Mouse (Mus musculus): ENCODE results near the gene Gjc2. TPM values are rescaled to one million over a fixed set of nuclear protein-coding genes. Genes with fewer than 3 reads are reported as not detected.

The Gjc2 gene
- polyA plus RNA-seq, 1 experiment, result 1.4 TPM

DNA sequence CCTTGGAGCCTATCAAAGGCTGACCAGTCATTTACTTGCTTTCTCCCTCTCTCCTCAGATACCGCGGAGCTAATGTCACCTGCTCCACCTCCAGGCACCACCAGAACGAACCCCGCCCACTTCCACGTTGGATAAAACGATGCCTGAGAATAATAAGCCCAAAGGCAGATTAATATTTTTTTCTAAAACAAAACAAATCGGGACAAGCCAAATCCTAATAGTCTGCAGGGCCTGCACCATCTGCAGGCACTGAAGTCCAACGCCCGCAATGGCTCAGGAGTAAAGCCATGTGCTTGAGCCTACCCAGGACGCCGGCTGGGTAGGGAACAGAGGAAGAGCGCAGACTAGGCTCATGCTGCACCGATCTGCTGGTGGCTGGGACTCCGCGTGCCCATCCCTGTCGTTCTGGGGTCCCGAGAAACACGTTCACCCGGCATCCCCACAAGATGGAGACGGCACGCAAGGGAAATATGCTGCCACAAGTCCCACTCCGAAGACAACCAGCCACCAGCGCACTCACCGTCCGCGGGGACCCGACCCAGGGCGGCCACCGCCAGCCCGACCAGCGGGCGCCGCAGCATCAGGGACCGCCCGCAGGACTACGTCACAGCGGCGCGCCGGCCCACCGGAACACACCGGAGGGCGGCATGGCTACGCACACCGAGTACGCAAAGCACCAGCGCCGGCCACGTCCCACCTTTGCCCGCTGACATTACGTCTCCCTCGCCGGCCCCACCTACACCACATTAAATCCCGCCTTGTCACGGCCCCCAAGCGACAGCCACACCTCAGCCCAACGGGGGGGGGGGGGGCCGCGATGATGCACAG, 8.4 kb upstream of the Gjc2 start:
- no peaks in the 10 kb centered on the region for H3K27me3 ChIP-seq (replicated peaks; ENCODE audit: control insufficient read depth, insufficient read depth, low read length)
- peak overlapping the region; percentile 76 for H3K4me3 ChIP-seq (ENCODE audit: insufficient read depth, low read depth, low read length)
- H3K27ac ChIP-seq (ENCODE audit: insufficient read depth, low read depth, low read length), result peak overlapping the region; percentile 82
- WGBS, result under 1% methylated on average over 59 of the region's 59 CpGs
- no peak for TF ChIP-seq CTCF (conservative IDR thresholded peaks at IDR 0.05; ENCODE audit: insufficient read depth, insufficient read length, low read depth, low read length)
- peak; percentile 60 for TF ChIP-seq POLR2A (IDR thresholded peaks at IDR 0.05; ENCODE audit: low read depth, low read length)
- DNase-seq, result peak; percentile 96
- H3K4me1 ChIP-seq (ENCODE audit: control insufficient read depth, insufficient read depth, low read length), result no peaks in the 10 kb centered on the region; the same call in 1 of the 2 replicates
- no peaks in the 10 kb centered on the region for H3K36me3 ChIP-seq (ENCODE audit: control insufficient read depth, insufficient read depth, low read length)

DNA sequence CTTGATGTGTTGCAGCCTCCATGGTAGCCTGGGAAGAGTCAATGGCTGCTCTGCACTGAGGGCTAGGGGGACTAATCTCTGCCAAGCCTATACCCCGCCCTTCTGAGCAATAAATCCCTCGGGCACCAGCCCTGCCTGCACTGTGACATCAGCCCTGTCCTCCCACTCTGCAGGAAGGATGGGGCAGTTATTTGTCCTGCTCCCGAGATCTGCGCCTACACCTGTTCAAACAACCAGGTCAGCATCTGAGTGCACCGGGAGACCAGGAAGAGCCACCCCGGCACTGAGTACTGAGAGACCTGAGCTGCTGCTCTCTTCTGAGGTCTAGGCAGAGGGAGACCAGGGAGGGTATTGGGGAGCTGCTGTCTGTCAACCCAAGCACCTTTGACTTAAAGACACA, 4.7 kb upstream of the Gjc2 start:
- 46% methylated on average over 6 of the region's 6 CpGs for WGBS
- DNase-seq, result no peak
- H3K4me3 ChIP-seq (ENCODE audit: insufficient read depth, low read depth, low read length), result no peak overlapping the region
- H3K27ac ChIP-seq (ENCODE audit: insufficient read depth, low read depth, low read length), result no peak overlapping the region
- TF ChIP-seq POLR2A (IDR thresholded peaks at IDR 0.05; ENCODE audit: low read depth, low read length), result no peak
- TF ChIP-seq CTCF (conservative IDR thresholded peaks at IDR 0.05; ENCODE audit: insufficient read depth, insufficient read length, low read depth, low read length), result no peak
- peaks cover 5% of the 10 kb centered on the region for H3K4me1 ChIP-seq (ENCODE audit: control insufficient read depth, insufficient read depth, low read length)
- H3K27me3 ChIP-seq (replicated peaks; ENCODE audit: control insufficient read depth, insufficient read depth, low read length), result no peaks in the 10 kb centered on the region
- no peaks in the 10 kb centered on the region for H3K36me3 ChIP-seq (ENCODE audit: control insufficient read depth, insufficient read depth, low read length)

DNA sequence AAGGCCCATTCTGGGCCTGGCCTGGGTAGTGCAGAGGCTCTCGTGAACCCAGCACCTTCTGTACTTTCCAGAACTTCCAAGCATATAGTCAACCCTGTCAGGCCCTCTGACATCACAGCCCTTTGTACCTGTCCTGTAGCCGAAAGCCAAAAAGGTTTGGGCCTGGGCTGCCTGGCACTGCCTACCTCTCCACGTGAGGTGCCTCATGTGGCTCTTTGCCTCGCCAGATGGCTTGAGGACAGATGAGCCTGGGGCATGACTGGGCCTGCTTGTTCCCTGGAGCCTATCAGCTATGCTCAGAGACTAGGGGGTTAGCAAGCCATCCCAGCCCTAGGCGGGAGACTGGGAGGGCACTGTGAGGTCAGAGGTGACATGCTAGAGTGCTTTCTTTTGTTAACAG, 2.5 kb upstream of the Gjc2 start:
- Histone ChIP-seq H3K27ac (ENCODE audit: insufficient read depth, low read depth, low read length) (no peak overlapping the region), H3K27me3 (replicated peaks; ENCODE audit: control insufficient read depth, insufficient read depth, low read length) (no peaks in the 10 kb centered on the region), H3K4me1 (ENCODE audit: control insufficient read depth, insufficient read depth, low read length) (peaks cover 5% of the 10 kb centered on the region; the same call in 1 of the 2 replicates), H3K4me3 (ENCODE audit: insufficient read depth, low read depth, low read length) (no peak overlapping the region), H3K36me3 (ENCODE audit: control insufficient read depth, insufficient read depth, low read length) (no peaks in the 10 kb centered on the region)
- TF ChIP-seq CTCF (conservative IDR thresholded peaks at IDR 0.05; ENCODE audit: insufficient read depth, insufficient read length, low read depth, low read length), result no peak
- TF ChIP-seq POLR2A (IDR thresholded peaks at IDR 0.05; ENCODE audit: low read depth, low read length), result no peak
- DNase-seq, result no peak
- WGBS, result 90% methylated on average over 5 of the region's 5 CpGs

DNA sequence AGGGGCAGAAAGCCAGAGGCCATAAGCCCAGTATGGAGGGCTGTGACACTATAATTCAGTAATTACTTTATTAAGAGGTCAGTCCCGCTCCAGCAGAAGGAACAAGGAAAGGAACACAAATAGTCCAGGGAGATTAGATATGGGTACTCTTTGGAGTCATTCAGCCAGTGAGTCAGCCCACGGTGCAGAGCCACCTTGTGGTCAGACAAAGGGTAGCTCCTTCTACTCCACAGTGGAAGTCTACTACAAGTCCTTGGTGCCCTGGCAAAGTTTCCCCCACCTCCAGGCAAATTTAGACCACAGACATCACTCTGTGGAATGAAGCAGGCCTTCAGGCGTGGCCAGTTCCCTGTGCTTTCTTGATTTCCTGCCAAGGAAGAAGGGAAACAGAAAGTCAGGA, 808 bp upstream of the Gjc2 start:
- Histone ChIP-seq H3K4me1 (ENCODE audit: control insufficient read depth, insufficient read depth, low read length) (peaks cover 5% of the 10 kb centered on the region; the same call in 1 of the 2 replicates), H3K27me3 (replicated peaks; ENCODE audit: control insufficient read depth, insufficient read depth, low read length) (no peaks in the 10 kb centered on the region), H3K27ac (ENCODE audit: insufficient read depth, low read depth, low read length) (peak overlapping the region; percentile 37), H3K36me3 (ENCODE audit: control insufficient read depth, insufficient read depth, low read length) (no peaks in the 10 kb centered on the region), H3K4me3 (ENCODE audit: insufficient read depth, low read depth, low read length) (no peak overlapping the region)
- peak; percentile 69 for DNase-seq
- no peak for TF ChIP-seq POLR2A (IDR thresholded peaks at IDR 0.05; ENCODE audit: low read depth, low read length)
- TF ChIP-seq CTCF (conservative IDR thresholded peaks at IDR 0.05; ENCODE audit: insufficient read depth, insufficient read length, low read depth, low read length), result peak; percentile 85
- 18% methylated on average over 3 of the region's 3 CpGs for whole genome bisulfite sequencing

DNA sequence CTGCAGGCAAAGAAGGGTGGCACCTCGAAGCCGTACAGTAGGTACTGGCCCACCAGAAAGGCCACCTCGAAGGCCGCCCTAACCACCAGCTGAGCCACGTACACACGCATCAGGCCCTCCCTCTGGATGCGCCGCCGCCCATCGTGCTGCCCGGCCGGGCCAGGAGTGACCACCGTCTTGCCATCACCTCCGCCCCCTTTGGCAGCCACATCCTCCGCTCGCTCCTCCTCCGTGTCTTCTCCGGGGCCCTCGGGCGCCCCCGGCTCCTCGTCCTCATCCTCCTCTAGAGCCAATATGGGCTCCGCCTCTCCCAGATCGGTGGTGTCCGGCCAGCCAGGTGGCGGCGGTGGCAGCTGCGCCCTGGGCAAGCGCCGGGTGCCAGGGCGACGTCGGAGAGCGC, 6.1 kb downstream of the Gjc2 start:
- Histone ChIP-seq H3K27ac (ENCODE audit: insufficient read depth, low read depth, low read length) (no peak overlapping the region), H3K4me3 (ENCODE audit: insufficient read depth, low read depth, low read length) (no peak overlapping the region), H3K36me3 (ENCODE audit: control insufficient read depth, insufficient read depth, low read length) (no peaks in the 10 kb centered on the region), H3K27me3 (replicated peaks; ENCODE audit: control insufficient read depth, insufficient read depth, low read length) (no peaks in the 10 kb centered on the region; the same call in 1 of the 2 replicates), H3K4me1 (ENCODE audit: control insufficient read depth, insufficient read depth, low read length) (no peaks in the 10 kb centered on the region)
- WGBS, result 14% methylated on average over 34 of the region's 34 CpGs
- DNase-seq, result no peak
- TF ChIP-seq POLR2A (IDR thresholded peaks at IDR 0.05; ENCODE audit: low read depth, low read length) (no peak), CTCF (conservative IDR thresholded peaks at IDR 0.05; ENCODE audit: insufficient read depth, insufficient read length, low read depth, low read length) (no peak)

DNA sequence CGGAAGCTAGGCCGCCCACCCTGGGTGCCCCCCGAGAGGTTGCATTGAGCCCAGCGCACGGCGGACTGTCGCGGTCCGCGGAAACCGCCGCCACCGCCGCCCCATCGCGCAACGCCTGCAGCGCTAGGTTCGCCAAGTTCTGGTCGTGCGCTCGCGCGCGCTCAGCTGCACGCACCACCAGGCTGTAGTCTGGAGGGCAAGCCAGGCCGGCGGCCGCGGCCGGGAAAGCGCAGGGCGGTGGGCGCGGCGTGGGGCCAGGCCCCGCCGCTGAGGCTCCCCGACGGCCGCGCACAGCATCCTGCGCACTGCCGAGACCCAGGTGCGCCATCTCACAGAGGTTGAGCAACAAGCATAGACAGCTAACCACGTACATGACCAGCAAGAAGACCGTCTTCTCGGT, 6.5 kb downstream of the Gjc2 start:
- Histone ChIP-seq H3K27me3 (replicated peaks; ENCODE audit: control insufficient read depth, insufficient read depth, low read length) (no peaks in the 10 kb centered on the region; the same call in 1 of the 2 replicates), H3K4me1 (ENCODE audit: control insufficient read depth, insufficient read depth, low read length) (no peaks in the 10 kb centered on the region), H3K36me3 (ENCODE audit: control insufficient read depth, insufficient read depth, low read length) (no peaks in the 10 kb centered on the region), H3K4me3 (ENCODE audit: insufficient read depth, low read depth, low read length) (no peak overlapping the region), H3K27ac (ENCODE audit: insufficient read depth, low read depth, low read length) (no peak overlapping the region)
- WGBS, result 6% methylated on average over 48 of the region's 48 CpGs
- no peak for DNase-seq
- no peak for TF ChIP-seq CTCF (conservative IDR thresholded peaks at IDR 0.05; ENCODE audit: insufficient read depth, insufficient read length, low read depth, low read length)
- no peak for TF ChIP-seq POLR2A (IDR thresholded peaks at IDR 0.05; ENCODE audit: low read depth, low read length)

DNA sequence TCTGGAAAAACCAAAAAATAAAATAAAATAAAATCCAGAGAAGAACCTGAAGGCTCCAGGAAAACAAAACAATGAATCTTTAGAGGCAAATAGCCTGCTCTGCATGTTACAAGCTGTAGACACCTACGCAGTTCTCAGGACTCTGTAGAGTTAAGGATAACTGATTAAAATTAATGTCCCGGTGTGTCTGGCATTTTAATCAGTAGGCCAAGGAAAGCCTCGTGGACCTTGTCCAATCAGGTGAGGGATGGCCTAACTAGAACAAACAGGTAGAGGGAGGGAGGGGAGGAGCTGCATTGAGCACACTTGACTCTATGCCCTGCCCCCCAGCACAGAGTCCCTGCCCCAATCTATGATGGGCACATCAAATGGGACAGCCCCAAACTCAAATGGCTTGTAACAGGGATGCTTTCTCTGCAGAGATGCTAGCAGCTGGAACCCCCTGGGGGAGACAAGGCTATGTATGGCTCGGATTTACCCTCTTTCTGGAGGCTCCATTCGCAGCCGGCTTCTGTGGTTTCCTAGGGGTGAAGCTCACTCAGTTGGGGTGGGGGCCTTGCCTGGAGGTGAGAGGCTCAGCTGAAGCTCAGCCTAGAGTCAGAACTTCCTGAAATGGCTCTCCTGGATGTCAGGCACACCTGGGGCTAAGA, 8.7 kb downstream of the Gjc2 start:
- TF ChIP-seq POLR2A (IDR thresholded peaks at IDR 0.05; ENCODE audit: low read depth, low read length) (no peak), CTCF (conservative IDR thresholded peaks at IDR 0.05; ENCODE audit: insufficient read depth, insufficient read length, low read depth, low read length) (no peak)
- 57% methylated on average over 6 of the region's 6 CpGs for WGBS
- no peaks in the 10 kb centered on the region; the same call in 1 of the 2 replicates for H3K27me3 ChIP-seq (replicated peaks; ENCODE audit: control insufficient read depth, insufficient read depth, low read length)

More for the DNA sequence above, 8.7 kb downstream of the Gjc2 start:
- peak; percentile 33 for DNase-seq
- Histone ChIP-seq H3K27ac (ENCODE audit: insufficient read depth, low read depth, low read length) (no peak overlapping the region), H3K4me1 (ENCODE audit: control insufficient read depth, insufficient read depth, low read length) (no peaks in the 10 kb centered on the region), H3K4me3 (ENCODE audit: insufficient read depth, low read depth, low read length) (no peak overlapping the region), H3K36me3 (ENCODE audit: control insufficient read depth, insufficient read depth, low read length) (no peaks in the 10 kb centered on the region)

Data from kidney, adult 2 months (tissue).